Mouse (Mus musculus) heart, embryonic 11.5 days (tissue): ENCODE data around the gene Acrv1. TPM values are rescaled to one million over a fixed set of nuclear protein-coding genes. Genes with fewer than 3 reads are reported as not detected.

Experiments used
- ATAC-seq: fragments of 200-750 bp; cut with Nextera tagmentation; replicated peaks from 2 replicates; pipeline ENCODE4 v1.8.0; 2017; ENCODE audit warnings: moderate library complexity; ENCODE audit not compliant: insufficient number of reproducible peaks, low FRiP score, low TSS enrichment
- H3K27ac ChIP-seq: fragments of 300-500 bp; sonication (generic); 2 replicates; pipeline ENCODE4 v1.5.1; 2014; ENCODE audit warnings: mild to moderate bottlenecking, low read depth, low read length
- H3K27me3 ChIP-seq: fragments of 300-500 bp; sonication (generic); 2 replicates; pipeline ENCODE4 v1.6.1; 2014; ENCODE audit warnings: mild to moderate bottlenecking, low read length, mixed read lengths; ENCODE audit not compliant: control insufficient read depth, insufficient read depth
- H3K36me3 ChIP-seq: fragments of 300-500 bp; sonication (generic); 2 replicates; pipeline ENCODE4 v1.6.1; 2014; ENCODE audit warnings: mild to moderate bottlenecking, low read length, moderate library complexity, mixed read lengths; ENCODE audit not compliant: control insufficient read depth, insufficient read depth
- H3K4me1 ChIP-seq: fragments of 300-500 bp; sonication (generic); 2 replicates; pipeline ENCODE4 v1.6.1; 2014; ENCODE audit warnings: low read length; ENCODE audit not compliant: control insufficient read depth, insufficient read depth
- H3K4me2 ChIP-seq: fragments of 300-500 bp; sonication (generic); 2 replicates; pipeline ENCODE4 v1.6.1; 2014; ENCODE audit warnings: mild to moderate bottlenecking, moderate library complexity
- H3K4me3 ChIP-seq: fragments of 300-500 bp; sonication (generic); 2 replicates; pipeline ENCODE4 v1.5.1; 2014; ENCODE audit warnings: low read depth, low read length
- H3K9ac ChIP-seq: fragments of 300-500 bp; sonication (generic); 2 replicates; pipeline ENCODE4 v1.6.1; 2014; ENCODE audit warnings: mild to moderate bottlenecking, low read depth, low read length, moderate library complexity
- H3K9me3 ChIP-seq: fragments of 300-500 bp; sonication (generic); replicated peaks from 2 replicates; pipeline ENCODE4 v1.6.1; 2016; ENCODE audit warnings: low read length; ENCODE audit not compliant: control insufficient read depth
- WGBS: fragments of 180-500 bp; shearing (Covaris S2); extraction: QIAGEN DNeasy Blood & Tissue Kit; methylation state at CpG from one replicate; pipeline ENCODE4 v1.1.7; 2014; ENCODE audit not compliant: insufficient replicate concordance; 5-methylcytosine and 5-hydroxymethylcytosine counted together
- polyA plus RNA-seq: library from polyadenylated mRNA; unstranded; fragments of >200 nt; fragmentation: Nextera tagmentation; extraction: Ambion mirVana; gene quantifications from 2 replicates; pipeline ENCODE4 v1.2.1, GENCODE M21; 2014

Acrv1 gene
- polyA plus RNA-seq, 1 experiment from 2014 or later, result not detected

DNA sequence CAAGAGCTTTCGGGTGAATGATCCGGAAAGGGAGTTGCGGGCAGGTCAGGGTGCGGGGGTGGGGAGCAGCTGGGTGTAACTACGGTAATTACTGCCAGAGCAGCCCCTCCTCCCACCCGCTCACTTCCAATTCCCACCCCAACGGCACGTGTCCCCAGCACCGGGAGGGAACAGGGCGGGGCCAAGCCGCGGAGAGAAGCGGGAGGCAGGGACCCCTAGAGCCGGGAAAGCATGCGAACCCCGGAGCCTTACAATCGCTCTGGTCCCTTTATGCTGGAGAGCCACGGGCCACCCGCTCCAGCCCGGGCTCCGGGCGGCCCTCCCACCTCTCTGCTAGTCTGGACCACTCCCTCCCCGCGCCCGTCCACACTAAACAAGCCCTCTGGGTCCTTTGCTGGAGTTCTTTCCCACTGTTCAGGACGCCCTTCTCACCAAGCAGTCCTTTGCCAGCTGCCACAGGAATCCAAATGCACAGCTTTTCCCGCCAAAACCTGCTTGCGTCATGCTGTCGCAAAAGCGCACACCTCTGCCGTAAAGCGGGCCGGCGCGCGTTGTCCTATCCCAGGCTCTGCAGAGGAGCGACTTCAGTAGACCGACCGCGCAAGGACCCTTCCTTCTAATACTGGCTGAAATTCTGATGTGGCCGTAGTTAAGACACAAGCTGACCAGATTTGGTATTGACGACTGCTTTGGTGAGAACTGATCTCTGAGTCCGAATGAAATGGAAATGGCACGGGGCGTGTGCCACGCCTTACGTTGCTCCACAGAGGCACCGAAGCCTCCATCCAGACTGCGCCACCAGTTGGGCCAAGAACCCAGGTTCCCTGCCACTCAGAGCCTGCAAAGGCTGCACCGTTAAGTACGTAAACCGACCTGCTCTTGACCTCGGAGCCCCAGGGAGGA lies 33.4 kb downstream of the Acrv1 start:
- under 1% methylated on average over 48 of the region's 53 CpGs for WGBS
- peak; percentile 93 for ATAC-seq

DNA sequence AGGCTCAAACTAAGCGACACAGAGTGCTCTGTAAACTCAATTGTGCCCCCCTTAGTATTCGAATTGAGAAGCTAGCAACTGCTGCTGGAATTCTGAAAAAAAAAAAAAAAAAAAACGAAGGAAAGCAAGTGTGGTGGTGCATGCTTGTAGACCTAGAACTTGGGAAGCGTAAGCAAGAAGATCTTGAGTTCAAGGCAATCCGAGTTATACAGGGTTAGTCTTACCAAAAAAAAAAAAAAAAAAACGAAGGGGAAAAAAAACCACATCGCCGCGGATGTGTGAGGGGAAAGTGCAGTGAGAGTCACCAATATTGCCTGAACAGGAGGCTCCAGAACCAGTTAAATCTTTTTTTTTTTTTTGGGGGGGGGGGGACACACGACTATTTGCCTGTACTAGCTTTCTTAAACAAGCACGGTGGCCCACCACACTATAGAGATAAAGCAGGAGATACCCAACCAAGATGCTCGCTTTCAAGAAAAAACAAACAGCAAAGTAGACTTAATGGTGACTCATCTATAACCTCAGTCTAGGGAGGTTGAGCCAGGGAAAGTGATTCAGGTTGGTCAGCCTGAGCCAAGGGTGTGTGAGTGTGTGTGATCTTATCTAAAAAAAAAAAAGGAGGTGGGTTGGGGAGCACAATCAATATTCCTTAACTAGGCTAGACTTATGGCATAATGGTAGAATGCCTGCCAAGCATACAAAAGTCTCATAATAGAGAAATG lies 34.2 kb downstream of the Acrv1 start, which contains the start of gene Chek1:
Chek1 (minus strand) TSS at position 32 of the 722 bp plus-strand sequence.
- peak within 1 kb of the TSS; percentile 93 for H3K27ac ChIP-seq
- peak within 1 kb of the TSS; percentile 86 for H3K4me2 ChIP-seq
- peak within 1 kb of the TSS; percentile 88 for H3K9ac ChIP-seq
- H3K4me1 ChIP-seq, result peaks cover 6% of the 10 kb centered on the region; the same call in 1 of the 2 replicates
- H3K9me3 ChIP-seq, result no peaks in the 10 kb centered on the region
- H3K4me3 ChIP-seq, result peak within 1 kb of the TSS; percentile 81
- H3K36me3 ChIP-seq, result no peaks in the 10 kb centered on the region
- H3K27me3 ChIP-seq, result no peaks in the 10 kb centered on the region
- no peak for ATAC-seq
- WGBS, result 4% methylated on average over 12 of the region's 12 CpGs

More for the DNA sequence above, 33.4 kb downstream of the Acrv1 start:
- peak overlapping the region; percentile 88 for H3K9ac ChIP-seq
- peak overlapping the region; percentile 81 for H3K4me3 ChIP-seq
- H3K36me3 ChIP-seq, result peaks cover 5% of the 10 kb centered on the region
- H3K27me3 ChIP-seq, result no peaks in the 10 kb centered on the region
- no peaks in the 10 kb centered on the region for H3K9me3 ChIP-seq
- peak overlapping the region; percentile 93 for H3K27ac ChIP-seq
- H3K4me1 ChIP-seq, result peaks cover 6% of the 10 kb centered on the region; the same call in 1 of the 2 replicates
- H3K4me2 ChIP-seq, result peak overlapping the region; percentile 86

Other genes starting within 250 kb of the Acrv1 start
- gene Gm9513, start 217.6 kb upstream of the Acrv1 start, polyA plus RNA-seq, result not detected in 2 replicates
- gene Gm5615, start 151.3 kb upstream of the Acrv1 start, polyA plus RNA-seq, result not detected in 2 replicates
- not detected in 2 replicates for gene Gm17689, start 110.6 kb upstream of the Acrv1 start, polyA plus RNA-seq
- gene A630095E13Rik, start 49.8 kb upstream of the Acrv1 start, polyA plus RNA-seq, result not detected in 2 replicates
- gene Chek1, start 33.8 kb downstream of the Acrv1 start, polyA plus RNA-seq, result 26.2 and 30.6 TPM in 2 replicates
- 147 and 152 TPM in 2 replicates for gene Stt3a, start 74.5 kb downstream of the Acrv1 start, polyA plus RNA-seq
- 38.2 and 38.7 TPM in 2 replicates for gene Ei24, start 104.2 kb downstream of the Acrv1 start, polyA plus RNA-seq
- gene Fez1, start 128.6 kb downstream of the Acrv1 start, polyA plus RNA-seq, result 3.6 and 3.9 TPM in 2 replicates